Mouse (Mus musculus) lung, postnatal 10 days (tissue): ENCODE data around the gene Zfp750.
A peak's percentile ranks its signal among the peaks of the same experiment; 100 is the strongest.

Experiments used
- DNase-seq: peaks from one replicate; pipeline ENCODE4 v3.0.0; 2021

Gene Zfp750

DNA sequence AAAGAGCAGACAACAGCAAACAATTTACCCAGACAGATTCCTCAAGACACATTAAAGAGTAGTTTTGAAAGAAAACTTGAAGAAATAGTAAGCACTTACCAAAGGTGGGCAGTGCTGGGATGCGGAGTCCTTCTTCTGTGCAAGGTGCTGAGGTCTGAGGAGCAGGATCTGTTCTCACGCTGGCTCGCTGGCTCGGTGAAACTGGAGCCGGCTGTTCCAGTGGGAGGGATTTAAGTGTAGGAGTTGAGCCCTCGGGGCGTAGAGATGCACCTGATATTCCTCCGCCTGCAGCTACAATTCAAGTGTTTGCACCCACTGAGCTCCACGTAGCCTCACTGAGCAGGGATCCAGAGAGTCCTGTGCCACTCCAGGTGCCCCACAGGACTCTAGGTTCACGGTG lies at the start of gene Zfp750:
TSS of gene Zfp750 (minus strand) at position 203 of the 400 bp plus-strand sequence.
- DNase-seq: no peak

GRCm38 (mm10) chr11:121564265-121564664 lies 45.1 kb upstream of the Zfp750 start:
- no peak for DNase-seq

DNA sequence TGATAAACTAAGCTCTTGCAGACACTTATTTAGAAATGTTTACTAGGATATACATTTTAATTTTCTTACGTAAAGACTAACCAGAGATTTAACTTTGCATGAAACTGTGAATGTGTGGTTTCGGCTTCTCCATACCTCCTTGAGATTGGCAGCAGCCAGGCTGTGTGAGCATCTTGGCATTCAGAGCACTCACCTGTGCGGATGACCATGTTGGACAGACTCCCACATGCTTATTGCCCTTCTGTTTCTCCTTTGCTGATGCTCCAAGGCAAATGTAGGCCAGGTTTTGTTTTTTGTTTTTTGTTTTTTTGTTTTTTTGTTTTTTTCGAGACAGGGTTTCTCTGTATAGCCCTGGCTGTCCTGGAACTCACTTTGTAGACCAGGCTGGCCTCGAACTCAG lies 44.2 kb upstream of the Zfp750 start:
- DNase-seq: no peak

DNA sequence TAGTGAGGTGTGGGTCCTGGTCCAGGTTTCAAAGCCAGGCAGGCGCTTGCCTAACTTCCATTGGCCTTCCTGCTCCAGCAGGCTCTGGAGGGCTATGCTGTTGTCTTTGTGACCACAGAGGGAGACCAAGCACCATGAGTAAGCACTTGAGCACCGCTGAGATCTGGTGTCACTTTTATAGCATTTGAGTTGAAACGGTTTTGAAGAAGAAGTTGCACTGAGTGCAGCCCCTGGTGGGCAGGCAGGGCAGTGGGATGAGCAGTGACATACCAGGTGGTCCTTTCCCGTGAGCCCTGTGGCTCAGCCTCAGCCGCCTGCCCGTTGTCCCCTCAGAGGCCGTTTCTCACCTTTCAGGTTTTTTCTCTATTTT lies 41.1 kb upstream of the Zfp750 start:
- DNase-seq: no peak

DNA sequence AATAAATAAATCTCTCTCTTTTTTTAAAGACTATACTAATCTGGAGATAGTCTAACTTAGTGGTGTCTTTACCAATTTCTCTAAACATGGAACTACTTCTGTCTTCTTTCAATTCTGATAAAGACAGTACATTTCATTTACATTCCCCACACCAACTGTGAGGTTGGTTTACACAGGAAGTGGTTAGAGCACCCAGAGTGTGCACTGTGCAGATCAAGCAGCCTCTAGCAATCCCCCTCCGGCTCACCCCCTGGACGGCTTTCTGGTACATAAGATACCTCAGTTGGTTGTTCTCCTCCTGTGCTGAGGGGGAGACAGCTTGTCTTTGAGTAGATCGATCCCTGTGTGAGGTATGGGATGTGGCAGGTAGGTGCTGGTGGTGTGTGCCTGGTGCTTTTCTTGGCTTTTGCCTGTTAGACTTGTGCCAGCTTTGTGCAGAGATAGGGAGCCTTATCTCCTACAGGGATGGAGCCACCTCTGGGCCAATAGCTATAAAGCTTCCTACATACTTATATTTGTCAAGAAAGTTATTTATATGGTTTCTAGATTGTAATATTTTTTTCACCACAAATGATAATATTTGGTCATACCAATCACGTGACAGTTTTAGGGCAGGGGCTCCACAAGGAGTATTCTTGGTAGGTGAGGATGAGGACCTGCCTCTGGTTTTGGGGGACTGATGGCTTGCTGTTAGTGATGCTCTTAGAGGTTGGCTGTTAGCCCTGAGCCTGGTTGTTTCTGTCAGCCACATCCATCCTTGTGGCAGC lies 40.6 kb upstream of the Zfp750 start:
- DNase-seq: no peak

GRCm38 (mm10) chr11:121558522-121558921 lies 39.4 kb upstream of the Zfp750 start:
- DNase-seq: no peak

DNA sequence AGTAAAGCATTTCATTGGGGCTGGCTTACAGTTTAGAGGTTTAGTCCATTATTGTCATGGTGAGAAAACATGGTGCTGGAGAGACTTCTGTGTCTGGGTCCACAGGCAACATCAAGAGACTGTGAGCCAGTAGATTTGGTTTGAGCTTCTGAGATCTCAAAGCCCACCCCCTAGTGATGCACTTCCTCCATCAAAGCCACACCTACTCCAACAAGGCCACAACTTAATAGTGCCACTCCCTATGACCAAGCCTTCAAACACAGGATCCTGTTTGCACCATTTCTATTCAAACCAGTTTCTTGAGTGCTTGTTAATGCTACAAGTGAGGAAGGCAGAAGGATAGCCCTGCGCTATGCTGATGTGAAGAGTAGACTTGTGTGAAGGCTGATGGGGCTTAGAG lies 38.8 kb upstream of the Zfp750 start:
- DNase-seq: no peak

DNA sequence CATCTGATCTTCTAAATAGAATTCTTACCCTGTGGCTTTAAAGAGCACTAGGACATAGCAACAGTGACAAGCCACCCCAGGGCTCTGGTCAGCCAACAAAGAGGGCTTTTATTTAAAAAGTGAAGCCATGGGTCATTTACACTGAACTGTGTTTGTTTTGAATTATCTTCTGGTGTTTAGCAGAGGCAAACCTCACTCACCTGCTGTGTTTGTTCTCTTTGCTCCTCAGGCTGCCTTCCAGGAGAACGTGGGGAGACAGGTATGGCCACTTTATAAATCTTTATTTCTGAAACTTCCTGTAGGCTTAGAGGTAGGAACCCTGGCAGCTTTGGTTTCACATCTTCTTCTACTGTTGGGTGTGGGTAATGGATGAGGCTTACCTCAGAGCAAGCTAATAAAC lies 37.6 kb upstream of the Zfp750 start:
- DNase-seq: no peak

DNA sequence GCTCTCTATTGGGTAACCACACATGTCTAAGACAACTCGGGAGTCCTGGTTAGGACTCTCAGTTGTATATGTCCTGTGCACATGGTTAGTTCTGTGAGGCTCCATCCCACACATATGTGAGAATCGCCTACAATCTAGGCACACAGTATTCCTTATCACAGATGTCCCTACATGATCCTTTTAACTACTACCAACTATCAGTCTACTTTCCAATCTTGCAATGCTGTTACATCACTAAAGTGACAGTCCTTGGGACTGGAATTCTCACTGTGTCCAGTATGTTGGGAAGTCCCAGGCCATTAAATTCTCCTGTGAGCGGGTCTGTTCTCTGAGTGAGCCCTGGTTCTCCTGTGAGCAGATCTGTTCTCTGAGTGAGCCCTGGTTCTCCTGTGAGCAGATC lies 34.3 kb upstream of the Zfp750 start:
- DNase-seq: no peak

GRCm38 (mm10) chr11:121552846-121553457 lies 33.8 kb upstream of the Zfp750 start:
- DNase-seq: peak; percentile 26

DNA sequence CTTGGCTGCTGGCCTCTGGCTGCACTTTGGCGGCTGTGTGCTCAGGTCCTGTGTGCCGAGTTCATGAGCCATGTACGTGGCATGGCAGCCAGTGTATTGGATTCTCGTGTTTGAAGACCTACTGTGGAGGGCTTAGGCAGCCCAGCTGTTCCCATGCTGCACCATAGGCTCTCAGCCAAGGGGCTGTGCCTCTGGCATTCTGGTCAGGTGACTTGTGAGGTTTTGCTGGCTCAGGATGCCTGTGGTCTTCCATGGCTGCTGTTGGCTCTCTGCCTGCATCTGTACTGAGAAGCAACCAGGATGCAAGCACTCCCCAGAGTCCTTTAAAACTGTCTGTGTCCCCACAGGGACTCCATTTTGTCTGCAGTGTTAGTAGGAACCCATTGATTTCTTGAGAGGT lies 33.0 kb upstream of the Zfp750 start:
- DNase-seq: peak; percentile 42

DNA sequence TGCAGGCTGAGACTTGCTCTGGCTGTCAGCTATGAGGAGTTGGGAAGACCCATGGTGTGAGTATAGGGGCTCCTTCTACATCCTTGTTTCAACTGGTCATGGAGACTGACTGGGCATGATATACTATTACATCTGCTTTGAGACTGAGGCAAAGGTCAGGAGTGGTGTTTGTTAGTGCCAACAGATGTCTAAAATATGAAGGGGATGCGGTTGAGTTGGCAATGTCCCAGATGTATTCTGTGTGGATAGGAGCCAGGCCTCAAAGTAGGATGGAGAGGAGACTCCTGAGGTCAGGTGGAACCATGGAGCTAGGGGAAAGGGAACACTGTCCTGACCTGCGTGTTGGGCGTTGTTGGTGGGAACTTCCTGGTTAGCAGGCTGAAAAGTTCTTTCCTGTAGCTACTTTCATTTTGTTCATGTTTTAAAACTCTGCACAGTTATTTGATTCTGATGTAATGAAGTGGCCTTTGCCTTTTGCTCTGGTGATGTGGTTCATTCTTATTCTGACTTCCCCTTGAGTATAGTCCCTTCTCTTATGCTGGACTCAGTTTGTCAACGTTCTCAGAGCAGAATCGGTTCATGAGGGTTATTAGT lies 32.2 kb upstream of the Zfp750 start:
- no peak for DNase-seq

DNA sequence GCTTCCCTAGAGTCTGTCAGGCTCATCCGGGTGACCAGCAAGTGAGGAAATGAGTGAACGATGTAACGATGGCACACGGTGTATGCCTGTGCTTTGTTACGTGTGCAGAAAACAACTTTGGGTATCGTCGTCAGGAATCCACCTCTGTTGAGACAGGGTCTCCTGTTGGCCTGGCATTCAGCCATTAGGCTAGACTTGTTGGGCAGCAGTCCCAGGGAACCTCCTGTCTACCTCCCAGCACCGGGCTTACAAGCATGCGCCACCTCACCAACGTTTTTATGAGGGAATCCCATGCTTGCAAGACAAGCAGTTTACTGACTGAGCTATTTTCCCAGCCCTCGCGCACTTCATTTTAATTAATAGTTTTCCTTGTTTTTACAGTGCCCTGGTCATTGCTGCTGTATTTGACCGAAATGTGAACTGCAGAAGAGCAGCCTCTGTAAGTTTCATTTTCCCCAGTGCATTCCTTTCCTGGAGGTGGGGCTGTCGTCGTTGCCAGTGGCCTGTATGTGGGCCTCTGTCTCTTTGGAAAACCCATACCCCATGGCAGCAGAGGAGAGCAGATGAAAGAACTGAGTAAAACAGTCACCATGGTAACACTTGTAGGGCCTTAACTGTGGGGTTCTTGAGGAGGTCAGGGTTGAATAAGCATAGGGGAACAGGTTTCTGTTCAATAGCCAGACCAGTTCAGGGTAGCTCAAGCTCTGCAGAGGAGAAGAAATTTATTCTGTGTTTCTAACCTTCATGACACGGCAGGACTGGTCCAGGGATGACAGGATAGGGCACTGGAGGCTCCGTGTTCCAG lies 30.9 kb upstream of the Zfp750 start:
- DNase-seq: no peak

DNA sequence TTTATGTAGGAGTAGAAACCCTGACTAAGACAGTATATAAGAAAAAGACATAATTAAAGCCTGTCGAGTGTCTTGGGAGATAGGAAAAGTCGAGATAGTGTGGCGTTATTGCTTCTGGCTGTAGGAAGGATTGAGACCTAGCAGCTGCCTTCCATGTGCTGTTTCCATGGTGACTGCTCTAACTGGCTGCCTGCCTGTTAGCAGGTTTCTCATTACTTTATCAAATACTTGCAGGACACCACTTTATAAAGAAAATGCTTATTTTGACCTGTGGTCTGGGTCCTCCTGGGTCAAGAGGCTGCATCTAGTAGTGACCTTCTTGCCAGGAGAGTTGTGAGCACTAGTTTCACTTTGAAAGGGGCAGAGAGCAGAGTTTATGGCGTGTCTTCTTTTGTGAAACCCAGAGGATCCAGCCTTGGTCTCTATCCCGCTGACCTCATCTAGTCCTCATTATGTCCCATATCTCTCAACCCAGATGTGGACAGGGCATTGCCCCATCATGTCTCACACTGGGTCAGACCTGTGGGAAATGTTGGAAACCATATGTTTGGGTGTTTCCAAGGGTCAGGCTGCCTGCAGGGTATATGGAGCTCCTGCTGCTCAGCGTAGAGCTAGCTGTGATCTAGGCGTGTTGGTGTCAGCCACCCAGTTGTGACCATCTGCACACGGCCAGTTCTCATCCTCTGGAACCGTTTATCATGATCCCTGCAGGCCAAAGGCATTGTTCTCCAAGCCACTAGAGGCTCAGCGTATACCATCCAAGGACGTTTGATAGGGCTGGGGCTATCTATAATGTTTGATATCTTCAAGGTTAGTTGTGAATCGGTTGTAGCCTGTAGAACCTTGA lies 30.1 kb upstream of the Zfp750 start:
- DNase-seq: no peak

GRCm38 (mm10) chr11:121547925-121548324 lies 28.8 kb upstream of the Zfp750 start:
- DNase-seq: no peak

GRCm38 (mm10) chr11:121547234-121547633 lies 28.1 kb upstream of the Zfp750 start:
- DNase-seq: no peak

GRCm38 (mm10) chr11:121545398-121546034 lies 26.4 kb upstream of the Zfp750 start:
- no peak for DNase-seq

DNA sequence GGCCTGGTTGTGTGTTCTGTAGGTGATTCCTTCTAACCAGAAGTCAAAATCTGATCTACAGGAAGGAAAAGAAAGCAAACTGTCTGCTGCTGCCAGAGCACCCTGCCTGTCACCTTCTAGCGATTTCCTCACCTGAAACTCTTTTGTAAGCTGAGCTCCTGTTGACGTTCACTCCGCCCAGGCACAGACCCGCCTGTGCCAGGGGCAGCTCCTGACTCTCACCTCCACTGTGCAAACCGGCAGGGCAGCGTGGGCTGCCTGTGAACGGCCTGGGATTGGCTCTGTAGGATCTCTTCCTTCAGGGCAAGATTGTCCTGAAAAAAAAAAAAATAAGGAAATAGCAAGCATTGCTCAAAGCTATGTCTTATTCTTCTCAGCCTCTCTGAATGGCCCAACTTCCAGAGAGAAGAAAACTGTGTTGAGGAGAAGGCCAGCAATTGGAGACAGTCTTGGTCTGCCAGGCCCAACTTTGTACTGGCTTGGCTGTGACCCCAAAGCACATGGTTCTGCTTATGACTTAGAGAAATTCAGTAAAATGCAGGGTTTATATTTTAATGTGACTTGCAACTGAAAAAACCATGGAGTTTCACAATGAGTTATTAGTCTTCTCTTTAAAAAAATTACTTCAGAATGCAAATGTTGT lies 25.7 kb upstream of the Zfp750 start:
- DNase-seq: peak; percentile 22

GRCm38 (mm10) chr11:121543922-121544321 lies 24.8 kb upstream of the Zfp750 start:
- DNase-seq: peak; percentile 66

DNA sequence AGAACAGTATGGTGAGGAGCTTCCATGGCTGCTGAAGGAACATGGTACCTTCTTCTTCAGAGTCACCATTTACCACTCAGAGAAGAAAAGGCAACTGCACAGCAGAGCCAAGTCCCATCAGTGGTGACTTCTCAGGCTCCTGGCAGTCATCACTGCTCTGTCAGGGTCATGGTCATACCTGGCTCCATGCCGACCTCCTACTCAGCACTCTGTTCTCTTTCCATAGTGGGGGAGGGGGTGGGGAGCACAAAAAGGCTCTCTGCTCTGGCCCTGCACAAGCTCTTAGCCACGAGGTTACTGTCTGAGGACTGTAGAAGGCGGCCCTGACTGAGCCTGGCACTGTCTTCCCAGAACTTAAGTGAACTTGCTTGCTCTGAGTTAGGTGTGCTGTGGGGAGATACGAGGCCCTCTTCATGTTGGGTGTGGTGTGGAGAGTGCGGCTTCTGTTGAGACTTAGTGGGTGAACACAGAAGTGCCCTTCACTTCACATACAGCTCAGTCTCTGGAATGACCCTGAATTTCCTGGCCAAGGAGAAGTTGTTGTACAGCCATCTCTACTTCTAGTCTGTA lies 24.2 kb upstream of the Zfp750 start:
- no peak for DNase-seq

DNA sequence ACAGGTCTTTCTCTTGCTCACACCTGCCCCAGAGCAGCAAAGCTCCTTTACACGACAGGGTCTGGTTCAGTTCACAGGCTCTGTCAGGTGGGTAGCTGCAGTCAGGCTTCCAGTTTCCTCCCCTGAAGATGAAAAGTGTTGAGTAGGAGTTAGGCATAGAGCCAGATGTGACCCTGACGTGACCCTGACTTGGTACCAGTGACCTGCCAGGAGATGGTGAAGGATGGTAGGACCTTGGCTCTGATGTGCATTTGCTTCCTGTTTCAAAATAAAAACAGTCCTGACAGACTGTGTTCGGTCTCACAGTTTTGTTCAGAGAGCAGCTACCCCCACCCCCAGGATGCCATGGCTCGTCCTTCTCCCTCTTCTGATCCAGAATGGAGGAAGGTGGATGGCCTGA lies 23.3 kb upstream of the Zfp750 start:
- no peak for DNase-seq
